Mouse (Mus musculus): Measurements from ENCODE around the gene Rhbdd1.

- no peak for TF ChIP-seq MYOG (IDR thresholded peaks at IDR 0.05; ENCODE audit: control insufficient read depth, extremely low read depth, insufficient read length)
- TF ChIP-seq CTCF (IDR thresholded peaks at IDR 0.05; ENCODE audit: control insufficient read depth, insufficient read depth, insufficient read length), result no peak
Observed at GRCm38 (mm10) chr1:82353089-82353488, 36.8 kb downstream of the Rhbdd1 start.

Data from C2C12 (cell line).